Mouse (Mus musculus) stomach, postnatal 0 days (tissue): ENCODE measurements around the gene Isoc2a. TPM values are rescaled to one million over a fixed set of nuclear protein-coding genes. Genes with fewer than 3 reads are reported as not detected.
A peak's percentile ranks its signal among the peaks of the same experiment; 100 is the strongest.

Experiments used
- ATAC-seq: fragments of 200-750 bp; cut with Nextera tagmentation; 2 replicates; pipeline ENCODE4 v1.8.0; 2017; ENCODE audit not compliant: low FRiP score, low TSS enrichment
- DNase-seq: peaks from one replicate; pipeline ENCODE4 v3.0.0-alpha.2; 2016; ENCODE audit warnings: low spot score
- H3K27ac ChIP-seq: fragments of 300-500 bp; sonication (generic); replicated peaks from 2 replicates; pipeline ENCODE4 v1.5.1; 2014; ENCODE audit warnings: mild to moderate bottlenecking, control low read depth
- H3K27me3 ChIP-seq: fragments of 300-500 bp; sonication (generic); 2 replicates; pipeline ENCODE4 v1.6.1; 2014; ENCODE audit warnings: low read length; ENCODE audit not compliant: control insufficient read depth, insufficient read depth
- H3K36me3 ChIP-seq: fragments of 300-500 bp; sonication (generic); 2 replicates; pipeline ENCODE4 v1.6.1; 2014; ENCODE audit warnings: low read length, mixed read lengths; ENCODE audit not compliant: control insufficient read depth, insufficient read depth
- H3K4me1 ChIP-seq: fragments of 300-500 bp; sonication (generic); replicated peaks from 2 replicates; pipeline ENCODE4 v1.6.1; 2014; ENCODE audit warnings: antibody characterized with exemption; ENCODE audit not compliant: control insufficient read depth, insufficient read depth
- H3K4me2 ChIP-seq: fragments of 300-500 bp; sonication (generic); replicated peaks from 2 replicates; pipeline ENCODE4 v1.6.1; 2014; ENCODE audit warnings: low read depth, mild to moderate bottlenecking, control low read depth, moderate library complexity
- H3K4me3 ChIP-seq: fragments of 300-500 bp; sonication (generic); 2 replicates; pipeline ENCODE4 v1.5.1; 2014; ENCODE audit warnings: low read depth, low read length, control low read depth
- H3K9ac ChIP-seq: fragments of 300-500 bp; sonication (generic); 2 replicates; pipeline ENCODE4 v1.6.1; 2014; ENCODE audit warnings: mild to moderate bottlenecking, low read length, control low read depth, mixed read lengths
- H3K9me3 ChIP-seq: fragments of 300-500 bp; sonication (generic); 2 replicates; pipeline ENCODE4 v1.6.1; 2016; ENCODE audit warnings: low read length; ENCODE audit not compliant: control insufficient read depth
- CTCF ChIP-seq: IDR thresholded peaks from 2 replicates; pipeline ENCODE4 v1.5.1; 2016; ENCODE audit warnings: antibody characterized with exemption, low read depth, mild to moderate bottlenecking, moderate library complexity
- EP300 ChIP-seq: optimal IDR thresholded peaks from 2 replicates; pipeline ENCODE3; 2016; ENCODE audit warnings: antibody characterized with exemption
- WGBS: fragments of 180-500 bp; shearing (Covaris S2); extraction: QIAGEN DNeasy Blood & Tissue Kit; methylation state at CpG from one replicate; pipeline ENCODE4 v1.1.7; 2014; 5-methylcytosine and 5-hydroxymethylcytosine counted together
- polyA plus RNA-seq: library from polyadenylated mRNA; unstranded; fragments of >200 nt; fragmentation: Nextera tagmentation; extraction: Ambion mirVana; gene quantifications from 2 replicates; pipeline ENCODE4 v1.2.1, GENCODE M21; 2015

Gene Isoc2a
- polyA plus RNA-seq, 1 experiment from 2014 or later = 0.67 TPM

- Histone ChIP-seq H3K9ac (peak overlapping the region; percentile 38; the same call in 1 of the 2 replicates), H3K27ac (peak overlapping the region; percentile 88), H3K36me3 (peaks cover 13% of the 10 kb centered on the region), H3K4me2 (peak overlapping the region; percentile 57), H3K4me1 (peaks cover 10% of the 10 kb centered on the region), H3K27me3 (no peaks in the 10 kb centered on the region), H3K4me3 (0 out of 2 replicates have a peak overlapping the region, but pooled peaks have one; percentile 6), H3K9me3 (no peaks in the 10 kb centered on the region)
- WGBS = 7% methylated on average over 4 of the region's 4 CpGs
- TF ChIP-seq CTCF (0 out of 2 replicates have a peak, but pooled peaks have one; percentile 7), EP300 (no peak)
- DNase-seq = no peak
- ATAC-seq = no peak
These were observed 47.5 kb downstream of the Isoc2a start for GRCm38 (mm10) chr7:4924483-4924882.

GRCm38 (mm10) chr7:4924891-4925301 lies 47.9 kb downstream of the Isoc2a start:
- TF ChIP-seq EP300 = no peak
- no peak for TF ChIP-seq CTCF
- no peak overlapping the region for H3K9ac ChIP-seq
- peaks cover 10% of the 10 kb centered on the region for H3K4me1 ChIP-seq
- no peaks in the 10 kb centered on the region for H3K9me3 ChIP-seq
- DNase-seq = peak; percentile 55
- no peak overlapping the region for H3K4me3 ChIP-seq
- 3% methylated on average over 3 of the region's 4 CpGs for WGBS
- peak; percentile 67; the same call in 1 of the 2 replicates for ATAC-seq
- H3K4me2 ChIP-seq = peak overlapping the region; percentile 29
- H3K36me3 ChIP-seq = peaks cover 9% of the 10 kb centered on the region
- no peaks in the 10 kb centered on the region for H3K27me3 ChIP-seq
- H3K27ac ChIP-seq = peak overlapping the region; percentile 90

GRCm38 (mm10) chr7:4925441-4926381 lies 48.8 kb downstream of the Isoc2a start, which contains the start of gene Ssc5d:
Gene Ssc5d (plus strand): TSS chr7:4925785.
- DNase-seq (peak; percentile 56), ATAC-seq (peak; percentile 56; the same call in 1 of the 2 replicates)
- 8% methylated on average over 6 of the region's 6 CpGs for WGBS
- H3K36me3 ChIP-seq = peaks cover 2% of the 10 kb centered on the region
- H3K9ac ChIP-seq = no peak within 1 kb of the TSS; the same call in 1 of the 2 replicates
- no peak within 1 kb of the TSS for H3K4me3 ChIP-seq
- TF ChIP-seq CTCF (no peak; the same call in 1 of the 2 replicates), EP300 (no peak)
- peak within 1 kb of the TSS; percentile 29 for H3K4me2 ChIP-seq
- H3K27ac ChIP-seq = peak within 1 kb of the TSS; percentile 90
- no peaks in the 10 kb centered on the region for H3K27me3 ChIP-seq
- peaks cover 10% of the 10 kb centered on the region for H3K4me1 ChIP-seq
- no peaks in the 10 kb centered on the region for H3K9me3 ChIP-seq

DNA sequence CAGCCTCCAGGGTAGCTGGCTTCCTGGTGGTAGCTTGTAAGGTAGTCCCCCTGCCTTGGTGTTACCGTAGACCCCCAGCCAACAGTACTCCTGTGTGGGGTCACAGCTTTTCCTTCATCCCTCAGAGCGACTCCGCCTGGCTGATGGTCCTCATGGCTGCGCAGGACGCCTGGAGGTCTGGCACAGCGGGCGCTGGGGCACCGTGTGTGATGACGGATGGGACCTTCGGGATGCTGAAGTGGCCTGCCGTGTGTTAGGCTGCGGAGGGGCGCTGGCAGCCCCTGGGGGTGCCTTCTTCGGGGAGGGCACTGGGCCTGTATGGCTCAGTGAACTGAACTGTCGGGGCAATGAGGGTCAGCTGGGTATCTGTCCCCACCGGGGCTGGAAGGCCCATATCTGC lies 49.9 kb downstream of the Isoc2a start:
- Histone ChIP-seq H3K9ac (no peak overlapping the region), H3K4me2 (no peak overlapping the region), H3K27ac (no peak overlapping the region), H3K4me3 (no peak overlapping the region), H3K36me3 (no peaks in the 10 kb centered on the region), H3K27me3 (no peaks in the 10 kb centered on the region), H3K4me1 (peaks cover 10% of the 10 kb centered on the region), H3K9me3 (no peaks in the 10 kb centered on the region)
- TF ChIP-seq CTCF = no peak
- no peak for TF ChIP-seq EP300
- 76% methylated on average over 16 of the region's 16 CpGs for WGBS
- ATAC-seq (no peak), DNase-seq (no peak)

- no peak for ATAC-seq
- Histone ChIP-seq H3K4me3 (0 out of 2 replicates have a peak overlapping the region, but pooled peaks have one; percentile 13), H3K9ac (no peak overlapping the region), H3K36me3 (no peaks in the 10 kb centered on the region), H3K27me3 (no peaks in the 10 kb centered on the region), H3K4me2 (peak overlapping the region; percentile 32), H3K9me3 (no peaks in the 10 kb centered on the region), H3K4me1 (peaks cover 10% of the 10 kb centered on the region), H3K27ac (no peak overlapping the region)
- TF ChIP-seq CTCF (no peak), EP300 (no peak)
- DNase-seq = no peak
- 47% methylated on average over 8 of the region's 8 CpGs for WGBS
These were observed 50.8 kb downstream of the Isoc2a start for GRCm38 (mm10) chr7:4927711-4928110.

- Histone ChIP-seq H3K9ac (no peak overlapping the region), H3K4me3 (0 out of 2 replicates have a peak overlapping the region, but pooled peaks have one; percentile 13), H3K27ac (no peak overlapping the region), H3K36me3 (no peaks in the 10 kb centered on the region), H3K4me2 (no peak overlapping the region; the same call in 1 of the 2 replicates), H3K9me3 (no peaks in the 10 kb centered on the region), H3K4me1 (peaks cover 7% of the 10 kb centered on the region), H3K27me3 (no peaks in the 10 kb centered on the region)
- 70% methylated on average over 17 of the region's 17 CpGs for WGBS
- ATAC-seq (no peak), DNase-seq (no peak)
- TF ChIP-seq EP300 (no peak), CTCF (no peak)
These were observed 51.4 kb downstream of the Isoc2a start for GRCm38 (mm10) chr7:4928323-4928722.
